8 mouse cellular contexts compared by ENCODE assay signal in the genomic region with DNA sequence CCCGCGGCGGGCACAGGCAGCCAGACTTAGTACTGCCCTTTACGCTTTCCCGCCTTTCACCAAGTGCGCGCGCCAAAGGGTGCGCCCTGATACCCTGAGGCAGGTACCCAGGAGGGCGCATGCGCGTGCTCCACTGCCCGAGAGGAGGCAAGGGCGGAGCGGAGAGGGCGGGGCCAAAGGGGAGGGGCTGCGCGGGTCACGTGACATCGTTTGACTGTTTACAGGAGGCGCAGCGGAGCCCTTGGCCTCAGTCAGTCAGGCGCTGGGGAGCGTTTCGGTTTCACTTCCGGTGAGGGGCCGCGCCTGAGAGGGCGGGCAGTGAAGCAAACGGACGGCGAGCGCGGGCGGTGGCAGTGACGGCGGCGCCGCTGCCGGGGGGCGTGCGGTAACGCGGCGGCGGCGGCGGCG. TPM values are rescaled to one million over a fixed set of nuclear protein-coding genes. Genes with fewer than 3 reads are reported as not detected.
DNase-seq lines count a peak whose midpoint lies in the region; ATAC-seq and TF ChIP-seq lines count a peak whose summit lies in the region.

A gene (plus strand): TSS at position 209 of the 408 bp plus-strand sequence.

- H3K9me3 ChIP-seq in erythroblast, embryonic 14.5 days (ENCODE audit: control insufficient read depth, low read length), result peaks cover 10% of the 10 kb centered on the region
- no peaks in the 10 kb centered on the region for H3K9me3 ChIP-seq in heart, embryonic 11.5 days (replicated peaks; ENCODE audit: control insufficient read depth, low read length)
- no peaks in the 10 kb centered on the region for H3K9me3 ChIP-seq in kidney, embryonic 16.5 days (ENCODE audit: low read length)

- H3K36me3 ChIP-seq in C2C12 (ENCODE audit: control insufficient read depth, insufficient read depth) (no peaks in the 10 kb centered on the region), myocyte (ENCODE audit: control insufficient read depth, insufficient read depth) (no peaks in the 10 kb centered on the region)
- H3K36me3 ChIP-seq in erythroblast, embryonic 14.5 days (ENCODE audit: control insufficient read depth), result no peaks in the 10 kb centered on the region
- H3K36me3 ChIP-seq in heart, embryonic 11.5 days (ENCODE audit: control insufficient read depth, insufficient read depth, low read length), result no peaks in the 10 kb centered on the region
- no peaks in the 10 kb centered on the region for H3K36me3 ChIP-seq in kidney, embryonic 16.5 days (ENCODE audit: insufficient read depth, low read length)
- no peaks in the 10 kb centered on the region for H3K36me3 ChIP-seq in liver, adult 2 months (ENCODE audit: control insufficient read depth, insufficient read depth, low read length)
- H3K36me3 ChIP-seq in splenic B cell, adult 2 months (ENCODE audit: control insufficient read depth, insufficient read depth, low read length, poor library complexity, severe bottlenecking), result no peaks in the 10 kb centered on the region

- peak within 1 kb of the TSS; percentile 56 for H3K4me3 ChIP-seq in C2C12 (ENCODE audit: insufficient read depth, poor library complexity, severe bottlenecking)
- H3K4me3 ChIP-seq in erythroblast, embryonic 14.5 days (replicated peaks), result peak within 1 kb of the TSS; percentile 91
- peak within 1 kb of the TSS; percentile 69 for H3K4me3 ChIP-seq in heart, embryonic 11.5 days (ENCODE audit: low read depth, low read length)
- peak within 1 kb of the TSS; percentile 71 for H3K4me3 ChIP-seq in kidney, embryonic 16.5 days (ENCODE audit: low read length)
- H3K4me3 ChIP-seq in liver, adult 2 months (ENCODE audit: insufficient read depth, low read depth, low read length), result peak within 1 kb of the TSS; percentile 99
- peak within 1 kb of the TSS; percentile 42 for H3K4me3 ChIP-seq in myocyte

- H3K27ac ChIP-seq in heart, embryonic 11.5 days (ENCODE audit: low read depth, low read length), result peak within 1 kb of the TSS; percentile 95
- H3K27ac ChIP-seq in kidney, embryonic 16.5 days (ENCODE audit: low read length), result peak within 1 kb of the TSS; percentile 91
- peak within 1 kb of the TSS; percentile 67 for H3K27ac ChIP-seq in liver, adult 2 months (replicated peaks; ENCODE audit: insufficient read depth, low read depth, low read length)

- 15% methylated on average over 35 of the region's 49 CpGs for WGBS in heart, embryonic 11.5 days (ENCODE audit: insufficient replicate concordance)
- 22% methylated on average over 27 of the region's 49 CpGs for WGBS in kidney, embryonic 16.5 days
- 1% methylated on average over 40 of the region's 49 CpGs for whole genome bisulfite sequencing in liver, adult 2 months

- peak within 1 kb of the TSS; percentile 93 for H3ac ChIP-seq in C2C12 (ENCODE audit: control insufficient read depth, insufficient read length, low read depth)
- H3ac ChIP-seq in myocyte (ENCODE audit: control insufficient read depth, insufficient read length), result peak within 1 kb of the TSS; percentile 56

- TF ChIP-seq POLR2A in brain, embryonic 14.5 days (IDR thresholded peaks at IDR 0.05; ENCODE audit: borderline replicate concordance, extremely low read depth, insufficient read depth, insufficient read length, poor library complexity, severe bottlenecking), result peak; percentile 73
- TF ChIP-seq POLR2A in liver, adult 2 months (IDR thresholded peaks at IDR 0.05; ENCODE audit: extremely low read depth, insufficient read depth, low read length), result peak; percentile 82
- peak; percentile 87 for TF ChIP-seq POLR2A in myocyte (IDR thresholded peaks at IDR 0.05; ENCODE audit: insufficient read length, low read depth)

- peaks cover 42% of the 10 kb centered on the region for H3K79me3 ChIP-seq in C2C12 (ENCODE audit: low read depth)

- peak within 1 kb of the TSS; percentile 87 for H3K9ac ChIP-seq in heart, embryonic 11.5 days (ENCODE audit: low read depth, low read length)
- peak within 1 kb of the TSS; percentile 81 for H3K9ac ChIP-seq in kidney, embryonic 16.5 days (replicated peaks; ENCODE audit: low read length)
- H3K9ac ChIP-seq in liver, adult 2 months (ENCODE audit: low read depth, low read length), result peak within 1 kb of the TSS; percentile 77

- peaks cover 14% of the 10 kb centered on the region for H3K4me1 ChIP-seq in erythroblast, embryonic 14.5 days (ENCODE audit: control insufficient read depth)
- no peaks in the 10 kb centered on the region for H3K4me1 ChIP-seq in heart, embryonic 11.5 days (ENCODE audit: control insufficient read depth, insufficient read depth, low read length)
- no peaks in the 10 kb centered on the region for H3K4me1 ChIP-seq in kidney, embryonic 16.5 days (ENCODE audit: insufficient read depth, low read length)
- H3K4me1 ChIP-seq in liver, adult 2 months (ENCODE audit: control insufficient read depth, insufficient read depth, low read length), result no peaks in the 10 kb centered on the region

- peak; percentile 98 for DNase-seq in brain, embryonic 14.5 days (ENCODE audit: low read depth)
- DNase-seq in liver, adult 2 months (ENCODE audit: extremely low read depth, low read depth, low spot score), result peak; percentile 84
- DNase-seq in splenic B cell, adult 2 months (ENCODE audit: low read depth, low spot score), result peak; percentile 97

- peak within 1 kb of the TSS; percentile 60 for H3K4me2 ChIP-seq in heart, embryonic 11.5 days
- peak within 1 kb of the TSS; percentile 55 for H3K4me2 ChIP-seq in kidney, embryonic 16.5 days (replicated peaks; ENCODE audit: low read depth, low read length)
- peak within 1 kb of the TSS; percentile 60 for H3K4me2 ChIP-seq in myocyte (ENCODE audit: low read depth)

- H3K27me3 ChIP-seq in C2C12 (ENCODE audit: control insufficient read depth, insufficient read depth, insufficient read length) (no peaks in the 10 kb centered on the region), myocyte (ENCODE audit: control insufficient read depth, insufficient read depth, insufficient read length) (no peaks in the 10 kb centered on the region)
- peaks cover 8% of the 10 kb centered on the region for H3K27me3 ChIP-seq in erythroblast, embryonic 14.5 days (ENCODE audit: control insufficient read depth)
- H3K27me3 ChIP-seq in heart, embryonic 11.5 days (ENCODE audit: control insufficient read depth, insufficient read depth, low read length), result no peaks in the 10 kb centered on the region; the same call in 1 of the 2 replicates
- H3K27me3 ChIP-seq in kidney, embryonic 16.5 days (ENCODE audit: insufficient read depth, low read length), result no peaks in the 10 kb centered on the region
- no peaks in the 10 kb centered on the region for H3K27me3 ChIP-seq in liver, adult 2 months (ENCODE audit: control insufficient read depth, insufficient read depth, low read length)
- no peaks in the 10 kb centered on the region for H3K27me3 ChIP-seq in splenic B cell, adult 2 months (ENCODE audit: control insufficient read depth, insufficient read depth, low read length, poor library complexity, severe bottlenecking)

- H3K79me2 ChIP-seq in C2C12 (ENCODE audit: control insufficient read depth, insufficient read depth), result peaks cover 47% of the 10 kb centered on the region
- H3K79me2 ChIP-seq in liver, adult 2 months (ENCODE audit: control insufficient read depth, insufficient read depth, low read length), result no peaks in the 10 kb centered on the region
- peaks cover 41% of the 10 kb centered on the region for H3K79me2 ChIP-seq in myocyte (ENCODE audit: control insufficient read depth, insufficient read depth)

- no peak for TF ChIP-seq CTCF in C2C12 (IDR thresholded peaks at IDR 0.05; ENCODE audit: control insufficient read depth, insufficient read depth, insufficient read length)
- TF ChIP-seq CTCF in brain, embryonic 14.5 days (IDR thresholded peaks at IDR 0.05; ENCODE audit: borderline replicate concordance, extremely low read depth, insufficient read depth, insufficient read length), result no peak
- TF ChIP-seq CTCF in liver, adult 2 months (IDR thresholded peaks at IDR 0.05; ENCODE audit: low read depth, low read length), result no peak

- ATAC-seq in heart, embryonic 11.5 days (replicated peaks; ENCODE audit: insufficient number of reproducible peaks, low FRiP score, low TSS enrichment), result peak; percentile 97
- ATAC-seq in kidney, embryonic 16.5 days (ENCODE audit: low FRiP score, low TSS enrichment), result peak; percentile 98

TF ChIP-seq in C2C12, 6 proteins besides CTCF, POLR2A, EP300 and RAD21:
- TF ChIP-seq CEBPB (IDR thresholded peaks at IDR 0.05; ENCODE audit: low read depth), result no peak
- peak; percentile 80 for TF ChIP-seq USF1 (IDR thresholded peaks at IDR 0.05; ENCODE audit: low read depth)
- peak; percentile 14 for TF ChIP-seq MAX (IDR thresholded peaks at IDR 0.05)
- TF ChIP-seq FOSL1 (IDR thresholded peaks at IDR 0.05; ENCODE audit: insufficient read depth, low read length, poor library complexity, severe bottlenecking), result no peak
- TF ChIP-seq MYOG (IDR thresholded peaks at IDR 0.05; ENCODE audit: control insufficient read depth, extremely low read depth, insufficient read length), result no peak

TF ChIP-seq in myocyte, 11 proteins besides CTCF, POLR2A, EP300 and RAD21:
- TF ChIP-seq E2F4 (IDR thresholded peaks at IDR 0.05; ENCODE audit: insufficient read depth), result no peak
- peak; percentile 80 for TF ChIP-seq USF1 (IDR thresholded peaks at IDR 0.05; ENCODE audit: low read depth)

RNA-seq across cellular contexts. Expression of the gene that starts here (rescaled TPM):
- 16.4 TPM for polyA plus RNA-seq in C2C12 (2012; fragmentation: generic; extraction: Trizol)
- polyA plus RNA-seq in brain, embryonic 14.5 days (2012; rRNA removed), result 41.5 and 45.9 TPM in 2 replicates
- polyA plus RNA-seq in erythroblast, embryonic 14.5 days (2012), result 0.49 and 0.96 TPM in 2 replicates
- 47.1 and 47.5 TPM in 2 replicates for polyA plus RNA-seq in heart, embryonic 11.5 days (2014; fragmentation: Nextera tagmentation; extraction: Ambion mirVana)
- 48.7 and 54.7 TPM in 2 replicates for polyA plus RNA-seq in kidney, embryonic 16.5 days (2015; fragmentation: Nextera tagmentation; extraction: Ambion mirVana)
- 19.9 and 21.1 TPM in 2 replicates for total RNA-seq in liver, adult 2 months (2014; rRNA removed)
- 3.2 and 3.7 TPM in 2 replicates for polyA plus RNA-seq in liver, adult 2 months (2012; rRNA removed)
- 7.9 TPM for polyA plus RNA-seq in myocyte (2012; fragmentation: generic; extraction: Trizol)

Comparison
In these comparisons a context has a peak if more than half of its experiments do, and no peak if none do; other contexts are left out.
1. Peak in every context shown above with its lines: DNase-seq, ATAC-seq, H3K4me3 ChIP-seq and H3K27ac ChIP-seq.
2. H3K4me3 ChIP-seq: peak in every context shown above with its lines; median percentile 99 in liver, adult 2 months; 91 in erythroblast, embryonic 14.5 days; 71 in kidney, embryonic 16.5 days; 69 in heart, embryonic 11.5 days; 56 in C2C12; 42 in myocyte.